Mouse (Mus musculus) erythroblast, embryonic 14.5 days (primary cell): ENCODE measurements around the gene Ush2a. TPM values are rescaled to one million over a fixed set of nuclear protein-coding genes. Genes with fewer than 3 reads are reported as not detected.

ENCODE experiments used
- H3K27me3 ChIP-seq: 2 replicates; pipeline ENCODE4 v1.6.1; 2012; ENCODE audit warnings: inconsistent platforms; ENCODE audit not compliant: control insufficient read depth
- H3K36me3 ChIP-seq: 2 replicates; pipeline ENCODE4 v1.6.1; 2012; ENCODE audit warnings: mild to moderate bottlenecking, inconsistent platforms; ENCODE audit not compliant: control insufficient read depth
- H3K4me1 ChIP-seq: 2 replicates; pipeline ENCODE4 v1.6.1; 2012; ENCODE audit warnings: inconsistent platforms; ENCODE audit not compliant: control insufficient read depth
- H3K4me3 ChIP-seq: replicated peaks from 2 replicates; pipeline ENCODE3; 2012; ENCODE audit warnings: moderate library complexity, mild to moderate bottlenecking, inconsistent platforms
- H3K9me3 ChIP-seq: 2 replicates; pipeline ENCODE4 v1.6.1; 2012; ENCODE audit warnings: low read length, inconsistent platforms, mixed read lengths; ENCODE audit not compliant: control insufficient read depth
- GATA1 ChIP-seq: IDR thresholded peaks from 2 replicates; pipeline ENCODE4 v1.6.1; 2012; ENCODE audit warnings: low read length, inconsistent platforms, mixed read lengths
- TAL1 ChIP-seq: IDR thresholded peaks from 3 replicates; pipeline ENCODE4 v1.6.1; 2012; ENCODE audit warnings: low read length, inconsistent platforms, mixed read lengths
- polyA plus RNA-seq: library from polyadenylated mRNA; stranded (reverse); fragments of >175 nt; gene quantifications from 2 replicates; pipeline ENCODE4 v1.2.3, GENCODE M21; 2012

Gene Ush2a
- polyA plus RNA-seq, 1 experiment = not detected

- Histone ChIP-seq H3K27me3 (no peaks in the 10 kb centered on the region), H3K9me3 (no peaks in the 10 kb centered on the region), H3K36me3 (peaks cover 76% of the 10 kb centered on the region), H3K4me3 (no peak overlapping the region), H3K4me1 (peaks cover 23% of the 10 kb centered on the region)
- no peak for TF ChIP-seq GATA1
- no peak for TF ChIP-seq TAL1
These were observed 740.0 kb downstream of the Ush2a start for GRCm38 (mm10) chr1:189001815-189002214.

- Histone ChIP-seq H3K27me3 (no peaks in the 10 kb centered on the region), H3K36me3 (peaks cover 48% of the 10 kb centered on the region), H3K9me3 (no peaks in the 10 kb centered on the region), H3K4me3 (no peak overlapping the region), H3K4me1 (peaks cover 32% of the 10 kb centered on the region)
- no peak for TF ChIP-seq GATA1
- TF ChIP-seq TAL1 = no peak
These were observed 743.0 kb downstream of the Ush2a start for GRCm38 (mm10) chr1:189004774-189005173.

- Histone ChIP-seq H3K4me3 (peak overlapping the region; percentile 91), H3K36me3 (peaks cover 33% of the 10 kb centered on the region), H3K4me1 (peaks cover 32% of the 10 kb centered on the region), H3K27me3 (no peaks in the 10 kb centered on the region; the same call in 1 of the 2 replicates), H3K9me3 (no peaks in the 10 kb centered on the region)
- TF ChIP-seq TAL1 = no peak
- no peak for TF ChIP-seq GATA1
These were observed 744.4 kb downstream of the Ush2a start for GRCm38 (mm10) chr1:189006267-189006666.

GRCm38 (mm10) chr1:189006826-189007225 lies 745.0 kb downstream of the Ush2a start:
- Histone ChIP-seq H3K9me3 (no peaks in the 10 kb centered on the region), H3K27me3 (peaks cover 6% of the 10 kb centered on the region), H3K4me3 (peak overlapping the region; percentile 91), H3K36me3 (peaks cover 31% of the 10 kb centered on the region), H3K4me1 (peaks cover 32% of the 10 kb centered on the region)
- no peak for TF ChIP-seq GATA1
- TF ChIP-seq TAL1 = no peak

GRCm38 (mm10) chr1:189007239-189007979 lies 745.6 kb downstream of the Ush2a start, which contains the start of gene Kctd3:
TSS of gene Kctd3 (minus strand) at chr1:189007841.
- TF ChIP-seq TAL1 (no peak), GATA1 (no peak)
- peaks cover 32% of the 10 kb centered on the region for H3K4me1 ChIP-seq
- H3K9me3 ChIP-seq = no peaks in the 10 kb centered on the region
- H3K27me3 ChIP-seq = peaks cover 11% of the 10 kb centered on the region
- H3K4me3 ChIP-seq = peak within 1 kb of the TSS; percentile 91
- peaks cover 25% of the 10 kb centered on the region for H3K36me3 ChIP-seq

- H3K27me3 ChIP-seq = peaks cover 17% of the 10 kb centered on the region
- H3K9me3 ChIP-seq = no peaks in the 10 kb centered on the region
- peak overlapping the region; percentile 91 for H3K4me3 ChIP-seq
- H3K4me1 ChIP-seq = peaks cover 34% of the 10 kb centered on the region
- TF ChIP-seq TAL1 = no peak
- no peak for TF ChIP-seq GATA1
- peaks cover 22% of the 10 kb centered on the region for H3K36me3 ChIP-seq
These were observed 746.1 kb downstream of the Ush2a start for GRCm38 (mm10) chr1:189007980-189008324.

- peaks cover 4% of the 10 kb centered on the region for H3K36me3 ChIP-seq
- no peak overlapping the region for H3K4me3 ChIP-seq
- TF ChIP-seq TAL1 = no peak
These were observed 748.8 kb downstream of the Ush2a start for GRCm38 (mm10) chr1:189010671-189011070.

GRCm38 (mm10) chr1:189012846-189013586 lies 751.2 kb downstream of the Ush2a start:
- peaks cover 37% of the 10 kb centered on the region for H3K27me3 ChIP-seq

More at GRCm38 (mm10) chr1:189010671-189011070, 748.8 kb downstream of the Ush2a start:
- Histone ChIP-seq H3K9me3 (no peaks in the 10 kb centered on the region), H3K4me1 (peaks cover 22% of the 10 kb centered on the region), H3K27me3 (peaks cover 37% of the 10 kb centered on the region)

GRCm38 (mm10) chr1:189013587-189013921 lies 751.7 kb downstream of the Ush2a start:
- Histone ChIP-seq H3K27me3 (peaks cover 37% of the 10 kb centered on the region), H3K9me3 (no peaks in the 10 kb centered on the region), H3K4me1 (peaks cover 2% of the 10 kb centered on the region), H3K4me3 (no peak overlapping the region), H3K36me3 (no peaks in the 10 kb centered on the region)
- TF ChIP-seq GATA1 = no peak
- no peak for TF ChIP-seq TAL1

More at GRCm38 (mm10) chr1:189012846-189013586, 751.2 kb downstream of the Ush2a start:
- H3K36me3 ChIP-seq = no peaks in the 10 kb centered on the region
- H3K4me1 ChIP-seq = peaks cover 3% of the 10 kb centered on the region
- H3K4me3 ChIP-seq = no peak overlapping the region
- no peaks in the 10 kb centered on the region for H3K9me3 ChIP-seq
- no peak for TF ChIP-seq GATA1
- TF ChIP-seq TAL1 = no peak
